Mouse (Mus musculus) left cerebral cortex, adult 11 months (tissue): ENCODE results near the gene Ap4s1.

ENCODE experiments used
- DNase-seq: peaks from one replicate; pipeline ENCODE4 v3.0.0; 2022; ENCODE audit warnings: low spot score

The Ap4s1 gene

DNA sequence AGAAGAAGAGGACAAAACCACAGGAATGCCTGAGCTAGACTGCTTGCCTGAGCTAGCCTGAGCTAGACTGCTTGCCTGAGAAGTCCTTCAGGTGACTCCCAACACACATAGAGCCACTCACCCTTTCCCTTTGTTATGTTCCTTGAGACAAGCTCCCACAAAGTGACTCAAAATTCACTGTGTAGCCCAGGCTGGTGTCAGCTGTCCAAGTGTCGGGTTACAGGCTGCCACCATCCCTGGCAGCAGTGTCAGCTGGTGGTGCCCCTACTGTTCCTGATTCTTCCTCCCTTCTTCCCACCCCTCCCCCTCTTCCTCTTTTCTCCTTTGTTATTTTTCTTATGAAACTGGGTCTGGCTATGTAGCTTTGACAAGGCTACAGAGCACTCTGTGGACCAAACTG is 13.0 kb downstream of the Ap4s1 start:
- DNase-seq: no peak

DNA sequence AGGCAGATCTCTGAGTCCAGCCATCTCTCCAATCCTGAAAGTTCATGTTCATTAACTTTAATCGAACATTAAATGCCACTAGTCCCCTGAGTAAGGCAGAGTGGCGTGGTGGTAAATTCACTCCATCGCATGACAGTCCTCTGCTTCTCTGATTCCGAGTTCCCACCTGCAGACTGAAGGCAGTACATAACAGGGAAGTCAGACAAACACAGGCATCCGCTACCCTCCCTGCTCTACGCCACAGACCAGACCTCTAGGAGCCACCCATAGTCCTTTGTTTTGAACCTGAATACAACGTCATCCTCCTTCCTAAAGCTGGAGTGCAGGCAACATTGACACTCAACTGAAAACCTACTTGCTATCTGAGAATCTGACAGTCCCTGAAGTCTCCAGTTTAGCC is 13.7 kb downstream of the Ap4s1 start:
- DNase-seq: no peak

DNA sequence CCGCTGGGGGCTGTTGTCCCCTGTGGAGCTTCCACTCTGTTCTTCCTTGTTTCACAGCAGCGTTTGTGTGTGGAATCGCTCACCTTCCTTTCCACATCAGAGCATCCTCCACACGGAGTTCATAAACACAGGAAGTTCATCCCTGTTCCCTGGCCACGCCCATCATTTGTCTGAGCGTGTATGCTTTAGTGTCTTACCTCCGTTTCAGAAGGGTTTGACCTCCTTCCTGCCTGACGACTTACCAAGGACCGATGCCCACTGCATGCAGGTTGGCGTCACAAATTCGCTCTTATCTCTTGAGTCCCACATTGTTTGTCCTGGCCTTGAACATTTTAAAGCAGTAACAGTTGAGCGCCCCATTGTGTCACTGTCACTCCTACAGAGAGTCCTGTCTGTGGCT is 14.9 kb downstream of the Ap4s1 start:
- no peak for DNase-seq

DNA sequence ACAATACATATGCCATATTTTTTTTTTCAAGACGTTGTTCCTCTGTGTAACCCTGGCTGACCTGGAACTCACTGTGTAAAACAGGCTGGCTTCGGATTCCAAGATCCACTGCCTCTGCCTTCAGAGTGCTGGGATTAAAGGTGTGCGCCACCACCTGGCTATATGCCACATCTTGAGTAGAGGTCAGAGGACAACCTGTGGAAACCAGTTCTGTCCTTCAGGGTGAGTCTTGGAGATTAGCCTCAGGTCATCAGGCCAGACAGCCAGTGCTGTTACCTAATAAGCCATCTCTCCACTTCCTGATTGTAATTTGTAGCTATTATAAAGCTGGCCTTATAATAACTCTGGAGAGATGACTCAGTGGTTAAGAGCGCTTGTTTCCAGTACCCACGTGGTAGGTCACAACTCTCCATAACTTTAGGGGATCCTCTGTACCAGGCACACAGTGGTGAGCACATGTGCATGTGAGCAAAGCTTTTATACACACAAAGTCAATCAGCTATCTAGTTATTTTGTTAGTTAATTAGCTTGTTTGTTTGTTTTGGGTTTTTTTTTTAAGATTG is 15.9 kb downstream of the Ap4s1 start:
- no peak for DNase-seq

DNA sequence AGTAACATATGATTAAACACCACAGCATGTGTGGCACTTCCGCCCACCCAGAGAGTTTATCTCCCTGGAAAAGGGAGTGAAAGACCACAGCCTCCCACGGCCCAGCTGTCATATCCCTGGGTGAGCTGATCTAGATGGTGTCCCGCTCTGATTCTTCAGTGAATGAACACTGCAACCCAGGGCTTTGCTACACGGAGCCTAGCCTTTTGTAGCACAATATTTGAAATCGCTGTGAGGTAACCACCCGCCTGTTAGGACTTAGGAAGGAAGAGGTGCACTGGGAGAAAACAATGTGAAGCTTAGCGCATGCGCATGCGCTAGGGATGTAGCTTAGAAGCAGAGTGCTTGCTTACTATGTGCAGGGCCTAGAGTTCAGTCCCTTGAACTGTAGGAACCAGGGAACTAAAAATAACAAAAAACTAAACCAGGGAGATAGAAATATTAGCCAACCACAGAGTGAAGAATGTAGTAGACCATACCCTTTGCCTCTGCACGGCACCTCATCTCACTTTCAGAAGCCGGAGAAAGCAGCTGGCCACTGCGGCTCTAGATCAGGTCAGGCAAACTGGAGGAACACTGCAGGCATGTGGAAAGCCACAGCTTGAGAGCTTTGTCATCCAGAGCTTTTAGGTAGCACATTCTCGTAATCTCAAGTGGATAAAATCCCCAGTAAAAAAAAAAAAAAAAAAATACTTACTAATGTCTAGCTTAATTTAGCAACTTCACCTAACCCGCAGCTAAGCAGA is 18.3 kb downstream of the Ap4s1 start:
- peak; percentile 64 for DNase-seq

DNA sequence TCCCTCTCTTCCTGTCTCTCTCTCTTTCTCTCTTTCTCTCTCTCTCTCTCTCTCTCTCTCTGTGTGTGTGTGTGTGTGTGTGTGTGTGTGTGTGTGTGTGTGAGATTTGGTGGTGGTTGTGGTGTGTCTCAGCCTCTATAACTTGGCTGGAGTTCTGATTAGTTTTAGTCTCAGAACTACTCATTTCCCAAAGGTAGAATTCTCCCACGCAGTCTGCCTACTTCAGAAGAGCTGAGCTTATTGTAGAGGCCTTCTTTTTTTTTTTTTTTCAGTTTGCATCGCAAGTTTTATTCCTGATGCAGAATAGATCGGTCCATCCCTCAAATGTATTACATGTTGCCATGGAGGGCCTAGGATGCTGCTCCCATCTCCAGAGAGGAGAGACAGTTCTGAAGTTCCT is 18.9 kb downstream of the Ap4s1 start:
- DNase-seq: no peak

DNA sequence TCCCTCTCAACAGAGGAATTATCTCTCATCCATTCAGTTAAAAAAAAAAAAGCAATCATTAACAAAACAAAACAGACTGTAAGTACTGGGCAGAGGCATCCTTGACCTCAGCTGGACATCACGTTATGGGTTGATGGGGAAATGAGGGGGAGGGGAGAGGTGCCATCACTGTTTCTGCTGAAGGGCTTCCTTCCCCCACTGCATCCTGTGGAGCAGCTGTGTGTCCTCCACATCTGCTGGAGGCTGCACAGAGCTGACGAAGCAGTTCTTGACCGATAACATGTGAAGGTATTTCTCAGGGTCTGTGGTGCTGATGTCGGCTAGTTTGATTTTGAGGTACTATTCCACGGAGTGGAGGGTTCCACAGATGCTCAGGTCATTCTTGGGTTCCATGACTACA is 19.3 kb downstream of the Ap4s1 start:
- no peak for DNase-seq

DNA sequence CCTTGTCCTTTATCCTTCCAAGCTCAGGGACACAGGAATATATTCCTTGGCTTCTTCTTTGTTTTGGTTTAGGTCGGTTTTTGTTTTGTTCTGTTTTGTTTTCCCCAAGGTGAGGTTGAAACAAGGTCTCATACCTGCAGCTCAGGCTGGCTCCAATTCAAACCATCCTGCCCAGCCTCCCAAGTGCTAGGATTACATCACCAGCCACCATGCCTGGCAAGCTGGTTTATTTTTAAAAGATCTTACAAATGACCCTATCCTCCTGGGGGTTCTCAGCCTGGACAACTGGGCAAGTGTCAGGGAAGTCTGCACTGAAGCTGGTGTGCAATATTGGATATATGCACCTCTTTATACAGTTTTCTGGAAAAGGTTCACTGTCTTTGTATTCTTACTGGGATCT is 21.9 kb downstream of the Ap4s1 start:
- DNase-seq: no peak

DNA sequence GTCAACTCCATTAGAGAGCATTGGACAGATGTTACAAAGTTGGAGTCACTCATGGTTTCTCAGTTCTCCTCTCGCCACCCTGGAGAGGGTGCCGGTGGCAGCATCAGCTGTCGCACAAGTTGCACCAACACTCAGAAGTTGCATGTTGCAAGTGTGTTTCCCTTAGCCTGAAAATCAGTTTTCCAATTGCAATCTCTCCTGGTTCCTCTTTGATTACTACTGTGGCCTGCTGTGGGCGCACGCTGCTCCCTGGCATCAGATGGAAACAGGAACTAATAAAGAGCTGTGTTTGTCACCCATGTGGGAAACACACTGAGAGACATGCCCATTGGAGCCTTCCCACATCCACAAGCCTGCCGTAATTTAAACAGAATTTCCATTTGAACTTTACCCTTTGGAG is 27.8 kb downstream of the Ap4s1 start:
- no peak for DNase-seq

DNA sequence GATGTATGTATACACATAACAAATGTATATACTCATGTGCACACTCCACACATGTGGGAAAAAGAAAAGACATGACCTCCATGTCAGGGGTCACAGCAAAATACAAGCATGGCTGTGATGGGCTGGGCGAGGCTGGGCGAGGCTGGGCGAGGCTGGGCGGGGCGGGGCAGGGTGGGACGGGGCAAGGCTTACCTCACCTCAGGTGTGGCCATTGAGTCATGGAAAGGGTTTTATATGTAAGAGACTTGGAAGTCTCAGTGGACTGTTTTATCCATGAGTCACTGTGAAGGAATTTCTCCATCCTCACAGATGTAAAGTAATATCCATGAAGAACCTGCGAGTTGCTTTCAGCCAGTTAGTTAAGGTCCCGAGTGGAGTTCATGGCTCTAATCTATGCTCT is 31.0 kb downstream of the Ap4s1 start:
- DNase-seq: no peak

DNA sequence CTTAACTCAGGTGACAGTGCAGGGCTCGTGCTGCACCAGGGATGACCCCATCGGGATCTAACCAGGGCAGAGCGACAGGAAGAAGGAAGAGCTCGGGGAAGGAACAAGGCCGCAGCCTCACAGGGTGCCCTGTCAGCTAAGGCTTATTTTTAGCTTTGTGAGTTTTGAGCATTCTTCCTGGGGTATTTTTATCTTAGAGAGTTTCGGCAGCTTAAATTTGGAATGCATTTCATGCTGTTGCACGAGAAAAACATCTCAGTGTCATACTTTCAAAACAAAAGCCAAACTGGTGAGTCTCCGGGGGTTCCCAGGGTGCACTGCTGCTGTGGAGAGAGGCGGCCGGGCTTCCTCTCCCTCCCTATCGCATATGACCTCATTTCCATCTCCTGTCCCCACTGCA is 38.2 kb downstream of the Ap4s1 start:
- no peak for DNase-seq

DNA sequence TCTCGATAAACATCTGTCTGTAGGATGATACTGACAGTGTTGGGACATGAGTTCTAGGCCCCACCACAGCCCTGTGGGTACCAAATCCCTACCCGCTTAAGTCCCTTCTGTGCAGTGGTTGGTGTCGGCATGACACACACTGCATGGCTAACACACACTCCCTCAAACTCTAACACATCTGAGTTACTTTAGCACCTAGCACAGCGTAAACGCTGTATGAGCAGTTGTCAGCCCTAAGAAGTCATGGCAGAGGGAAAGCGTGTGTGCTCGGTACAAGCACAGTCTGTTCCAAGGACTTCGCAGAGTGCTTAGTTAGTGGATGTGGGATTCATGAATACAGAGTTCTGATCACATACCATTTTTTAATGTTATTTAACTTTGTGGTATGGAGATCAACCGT is 39.0 kb downstream of the Ap4s1 start:
- no peak for DNase-seq

DNA sequence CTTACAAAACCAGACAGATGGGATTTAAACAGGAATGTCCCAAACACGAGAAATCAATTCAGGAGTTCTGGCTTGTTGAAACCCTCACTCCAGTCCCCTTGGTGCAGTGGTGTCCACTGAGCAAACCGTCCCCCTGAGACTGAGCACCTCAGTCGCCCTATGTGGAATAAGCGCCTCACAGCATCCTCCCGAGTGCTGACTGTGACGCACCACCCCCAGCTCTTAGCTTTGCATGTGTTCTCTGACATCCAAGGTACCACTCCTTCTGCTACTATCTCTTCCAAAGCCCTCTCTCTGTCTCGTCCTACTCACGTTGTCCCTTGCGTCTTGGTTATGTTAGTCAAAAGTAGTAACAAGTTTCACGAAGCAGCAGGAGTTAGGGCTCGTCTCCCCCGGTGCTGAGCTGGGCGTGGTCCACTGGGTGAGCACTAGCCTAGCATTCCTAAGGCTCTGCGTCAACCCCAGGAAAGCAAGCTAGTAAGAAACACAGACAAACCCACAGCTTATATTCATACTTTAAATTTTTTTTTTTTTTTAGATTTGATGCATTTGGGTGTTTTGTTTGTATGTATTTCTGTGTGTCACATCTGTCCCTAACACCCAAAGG is 43.9 kb downstream of the Ap4s1 start:
- no peak for DNase-seq

DNA sequence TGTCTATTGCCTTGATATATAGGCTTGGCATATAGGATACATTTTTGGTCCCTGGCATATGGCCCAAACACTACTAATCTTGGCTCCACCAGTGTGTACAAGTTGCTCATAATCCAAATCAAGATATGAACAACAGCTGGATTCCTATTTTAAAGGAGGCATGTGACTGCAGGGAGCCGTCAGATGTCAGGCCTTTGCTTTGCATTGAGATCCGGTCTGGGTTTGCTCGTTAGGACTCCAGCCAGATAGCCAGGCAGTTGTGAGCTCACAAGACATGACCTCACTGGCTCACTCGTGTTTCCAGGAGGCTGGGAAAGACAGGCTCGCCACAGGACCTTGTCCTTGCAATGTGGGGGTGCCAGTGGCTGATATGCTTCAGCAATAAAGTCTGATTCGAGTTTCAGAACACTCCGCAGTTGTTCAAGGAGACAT is 45.0 kb downstream of the Ap4s1 start:
- no peak for DNase-seq

DNA sequence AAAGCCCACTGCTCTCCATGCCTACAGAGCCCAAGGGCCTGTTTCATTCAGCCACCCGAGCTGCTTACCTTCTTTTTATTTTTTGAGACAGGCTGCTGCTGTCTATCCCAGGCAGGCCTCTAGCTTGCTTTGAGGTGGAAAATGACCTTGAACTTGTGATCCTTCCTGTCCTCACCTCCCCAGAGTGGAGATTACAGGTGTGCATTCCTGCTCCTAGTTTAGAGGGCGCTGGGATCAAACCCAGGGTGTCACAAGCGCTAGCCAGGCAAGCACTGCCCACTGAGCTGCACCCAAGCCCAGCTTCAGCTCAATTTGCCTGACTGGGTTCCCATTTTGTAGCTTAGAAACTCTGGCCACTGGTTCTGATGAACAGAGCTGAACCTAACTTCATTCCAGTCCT is 45.5 kb downstream of the Ap4s1 start:
- DNase-seq: no peak

DNA sequence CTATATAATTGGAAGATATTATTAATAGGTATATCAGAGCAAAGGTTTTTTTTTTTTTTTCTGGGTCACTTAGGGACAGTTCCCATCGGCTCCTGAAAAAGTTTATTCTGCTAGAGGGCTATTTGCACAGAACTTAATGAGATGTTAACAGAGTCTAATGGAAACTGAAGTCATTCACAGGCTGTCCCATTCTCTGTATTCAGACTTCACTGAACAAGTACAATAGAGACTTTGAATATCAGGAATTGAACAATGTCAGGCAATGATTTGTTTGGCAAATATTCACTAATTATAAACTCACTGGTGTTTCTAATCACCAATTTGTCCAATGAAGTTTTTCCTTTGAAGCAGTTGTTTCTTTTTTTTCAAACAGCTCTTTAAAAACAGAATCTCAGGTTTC is 46.0 kb downstream of the Ap4s1 start:
- DNase-seq: no peak

DNA sequence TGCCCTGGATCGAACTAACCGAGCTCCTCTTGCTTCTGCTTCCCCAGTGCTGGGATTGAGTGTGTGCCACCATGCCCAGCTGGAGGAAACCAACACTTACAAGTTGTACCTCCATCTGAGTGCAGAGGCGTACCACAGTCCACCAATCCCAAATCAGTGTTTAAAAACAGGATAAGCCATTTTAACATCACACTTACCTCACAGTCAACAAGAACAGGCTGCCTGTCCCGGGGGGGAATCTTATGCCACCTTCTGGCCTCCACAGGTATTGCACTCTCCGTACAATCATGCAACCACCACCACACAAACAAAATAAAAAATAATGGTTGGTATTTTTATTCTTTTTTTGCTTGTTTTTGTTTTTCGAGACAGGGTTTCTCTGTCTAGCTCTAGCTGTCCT is 50.9 kb downstream of the Ap4s1 start:
- DNase-seq: no peak

DNA sequence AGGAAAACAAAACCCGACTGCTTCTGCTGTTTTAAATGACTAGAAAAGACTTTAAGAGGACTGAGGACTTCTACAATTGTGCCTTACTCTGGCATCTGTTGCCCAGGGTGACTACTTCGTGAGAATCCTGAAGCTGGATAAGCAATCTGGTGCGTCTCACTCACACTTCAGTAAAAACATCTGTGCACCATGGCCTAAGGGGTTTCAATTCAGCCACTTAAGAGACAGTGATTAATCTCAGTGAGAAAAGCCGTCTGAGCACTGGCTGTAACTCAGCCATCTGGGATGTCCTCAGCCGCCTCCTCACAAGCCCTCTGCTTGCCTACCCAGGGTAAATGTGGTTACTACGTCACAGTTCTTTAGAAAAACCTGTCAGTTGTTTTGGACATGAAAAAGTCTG is 54.1 kb downstream of the Ap4s1 start:
- DNase-seq: no peak

DNA sequence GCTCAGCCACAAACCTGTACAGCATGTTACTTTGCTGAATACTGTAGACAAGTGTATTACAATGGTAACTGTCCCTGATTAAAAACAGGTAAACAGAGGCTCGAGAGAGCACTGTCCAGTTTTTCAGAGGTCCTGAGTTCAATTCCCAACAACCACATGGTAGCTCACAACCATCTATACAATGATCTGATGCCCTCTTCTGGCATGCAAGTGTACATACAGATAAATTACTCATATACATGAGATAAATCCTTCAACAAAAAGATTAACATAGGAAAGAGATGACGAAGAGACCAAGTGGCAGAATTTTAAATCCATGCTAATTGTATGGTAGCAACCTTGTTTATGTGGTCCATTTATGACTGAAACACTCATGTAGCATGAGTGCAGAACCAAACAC is 56.5 kb downstream of the Ap4s1 start:
- DNase-seq: no peak

DNA sequence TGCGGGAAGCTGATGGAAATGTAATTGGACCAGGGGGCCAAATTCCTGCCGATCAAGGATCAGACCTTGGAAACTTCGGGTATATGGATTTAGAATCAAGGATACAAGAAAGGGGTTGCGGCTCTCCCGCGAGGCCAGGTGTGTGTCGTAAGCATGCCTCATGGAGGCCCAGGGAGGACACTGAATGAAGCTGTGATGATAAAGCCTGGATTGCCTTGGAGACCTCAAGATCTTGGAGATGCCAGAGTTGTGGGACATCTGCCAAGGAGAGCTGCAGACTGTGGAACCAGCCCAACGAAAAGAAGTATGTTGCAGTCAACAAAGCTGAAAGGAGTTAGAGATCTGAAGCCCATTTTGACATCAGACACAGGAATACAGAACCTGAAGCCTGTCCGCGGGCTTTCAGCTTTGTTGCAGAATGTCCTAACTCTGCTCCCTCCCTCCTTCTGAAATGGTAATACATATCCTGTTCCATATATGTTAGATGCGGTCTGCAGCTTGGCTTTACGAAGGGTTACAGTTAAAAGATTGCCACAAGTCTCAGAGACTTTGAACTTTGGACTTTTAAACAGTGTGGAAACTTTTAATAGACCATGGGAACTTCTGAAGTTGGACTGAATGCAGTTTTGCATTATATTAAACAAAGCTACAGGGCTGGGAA is 65.2 kb downstream of the Ap4s1 start:
- DNase-seq: no peak

DNA sequence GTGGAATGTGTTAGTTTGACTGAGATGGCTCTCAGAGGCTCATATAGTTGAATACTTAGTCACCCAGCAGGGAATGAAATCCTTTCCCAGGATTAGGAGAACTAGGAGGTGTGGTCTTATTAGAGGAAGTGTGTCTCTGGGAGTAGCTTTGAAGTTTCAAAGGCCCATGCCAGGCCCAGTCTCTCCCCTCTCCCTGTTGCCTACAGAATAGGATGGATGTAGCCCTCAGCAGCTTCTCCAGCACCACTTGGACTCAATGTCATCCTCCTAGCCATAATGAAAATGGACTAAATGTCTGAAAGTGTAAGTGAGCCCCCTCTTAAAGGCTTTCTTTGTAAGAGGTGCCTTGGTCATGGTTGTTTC is 65.7 kb downstream of the Ap4s1 start:
- DNase-seq: no peak

DNA sequence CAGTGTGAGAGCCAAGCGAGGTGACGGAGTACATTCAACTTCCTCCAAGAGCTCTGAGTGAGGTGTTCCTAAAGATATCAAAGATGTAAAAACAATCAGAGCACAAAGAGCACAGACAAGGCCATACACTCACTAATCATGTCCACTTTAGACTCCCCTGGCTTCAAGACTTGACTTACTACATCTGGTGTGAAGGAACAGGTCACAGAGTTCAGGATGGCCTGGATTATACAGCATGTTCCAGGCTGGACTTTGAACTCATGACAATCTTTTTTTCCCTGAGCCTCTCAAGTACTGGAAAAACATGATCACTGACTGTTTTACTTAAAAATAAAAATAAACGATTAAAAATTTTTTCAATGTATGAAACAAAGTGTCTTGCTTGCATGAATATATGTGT is 68.5 kb downstream of the Ap4s1 start:
- DNase-seq: no peak

DNA sequence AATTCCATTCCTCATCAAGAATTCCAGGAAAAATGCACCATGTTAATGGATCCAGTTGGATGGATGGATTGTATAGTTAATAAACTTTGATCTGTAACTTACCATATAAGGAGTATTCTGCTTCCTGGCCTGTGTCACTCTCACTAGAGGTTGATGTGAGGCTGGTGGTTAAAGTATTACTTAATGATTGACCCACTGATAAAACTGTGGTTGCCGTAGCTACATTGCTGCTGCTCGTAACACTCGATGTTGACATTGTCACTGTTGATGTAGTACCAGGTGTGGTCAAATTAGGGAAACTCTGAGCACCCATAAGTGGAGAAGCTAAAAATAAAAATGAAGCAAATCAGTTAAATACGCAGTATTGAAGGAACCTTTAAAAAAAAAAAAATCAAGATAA is 76.6 kb downstream of the Ap4s1 start:
- no peak for DNase-seq
